Mouse (Mus musculus): ENCODE measurements at regions not wholly inside any gene's neighbourhood (a gene's known extent, or its start where the extent isn't known, plus 50 kb on each side); places are given as distances from the start of the nearest gene placed in this dataset.

DNA sequence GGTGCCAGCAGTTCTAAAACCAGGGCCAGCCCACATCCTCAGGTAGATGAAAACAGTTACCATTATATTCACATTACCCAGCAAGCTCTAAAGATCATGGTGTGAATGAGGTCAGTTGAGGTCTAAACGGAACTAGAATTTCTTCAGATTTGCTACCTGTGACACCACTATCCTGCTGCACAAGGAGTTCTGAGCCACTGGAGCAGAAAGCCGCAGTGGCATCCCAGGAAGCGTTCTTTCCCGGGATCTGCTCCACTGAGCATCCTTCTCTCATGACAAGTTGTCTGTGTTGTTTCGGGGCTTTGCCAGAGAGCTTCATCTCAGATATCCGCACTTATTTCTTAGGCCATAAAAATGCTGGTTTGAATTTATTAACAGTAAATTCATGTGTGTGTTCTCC is 103.7 kb upstream of the Ccdc122 start:
- TF ChIP-seq CTCF (IDR thresholded peaks at IDR 0.05) (no peak), EP300 (IDR thresholded peaks at IDR 0.05) (no peak)
